Mouse (Mus musculus): ENCODE results near the gene Mylk2.

Gene Mylk2

GRCm38 (mm10) chr2:152911031-152911430, at the start of gene Mylk2:
Gene Mylk2, plus strand, starts transcription at chr2:152911352.
- in situ Hi-C loops (cut with MseI, MboI) = loop anchor here in 1 of 2 experiments (10.0 kb wide), 1 partner anchor 234 kb away; no protein-coding TSS in a partner anchor

GRCm38 (mm10) chr2:152861891-152862290, 49.3 kb upstream of the Mylk2 start:
- in situ Hi-C loops (cut with MseI, MboI) = no loop called here

DNA sequence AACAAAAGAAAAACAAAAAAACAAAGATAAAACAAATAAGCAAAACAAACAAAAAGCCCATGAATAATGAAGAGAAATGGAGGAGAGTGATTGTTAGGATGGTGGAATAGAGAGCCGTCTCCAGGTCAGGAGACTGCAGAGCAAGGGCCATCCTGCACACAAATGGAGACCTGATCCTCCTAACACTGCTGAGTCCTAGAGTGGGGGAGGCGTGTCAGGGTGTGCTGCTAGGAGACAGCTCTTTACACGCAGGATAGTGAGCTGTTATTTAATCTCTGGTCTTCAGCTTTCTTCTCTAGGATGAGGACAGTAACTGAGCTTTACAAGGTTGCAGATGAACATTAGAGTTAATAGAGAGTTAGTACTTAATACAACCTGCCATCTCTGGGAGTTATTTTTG, 48.5 kb upstream of the Mylk2 start:
- in situ Hi-C loops (cut with MseI, MboI) = no loop called here

GRCm38 (mm10) chr2:152863346-152863745, 47.8 kb upstream of the Mylk2 start:
- in situ Hi-C loops (cut with MseI, MboI) = no loop called here

DNA sequence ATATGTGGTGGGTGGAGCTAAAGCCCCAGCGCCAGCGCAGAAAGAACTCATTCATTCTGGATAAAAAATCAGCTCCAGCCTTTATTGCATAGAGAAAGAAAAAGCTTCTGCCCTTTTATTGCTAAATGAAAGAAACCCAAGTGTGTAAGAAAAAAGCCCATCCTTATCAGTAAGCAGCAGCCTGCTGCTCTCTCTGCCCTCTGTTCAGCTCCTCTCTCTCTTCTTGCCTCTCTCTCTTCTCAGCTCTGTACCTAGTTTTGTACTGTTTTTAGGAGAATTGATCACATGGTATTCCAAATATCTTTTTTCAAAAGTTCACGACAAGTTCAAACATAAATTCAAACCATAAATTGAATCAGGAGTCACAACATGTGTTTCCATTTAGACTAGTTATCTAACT, 32.9 kb upstream of the Mylk2 start:
- in situ Hi-C loops (cut with MseI, MboI) = no loop called here

GRCm38 (mm10) chr2:152880898-152881297, 30.3 kb upstream of the Mylk2 start:
- in situ Hi-C loops (cut with MseI, MboI) = no loop called here

DNA sequence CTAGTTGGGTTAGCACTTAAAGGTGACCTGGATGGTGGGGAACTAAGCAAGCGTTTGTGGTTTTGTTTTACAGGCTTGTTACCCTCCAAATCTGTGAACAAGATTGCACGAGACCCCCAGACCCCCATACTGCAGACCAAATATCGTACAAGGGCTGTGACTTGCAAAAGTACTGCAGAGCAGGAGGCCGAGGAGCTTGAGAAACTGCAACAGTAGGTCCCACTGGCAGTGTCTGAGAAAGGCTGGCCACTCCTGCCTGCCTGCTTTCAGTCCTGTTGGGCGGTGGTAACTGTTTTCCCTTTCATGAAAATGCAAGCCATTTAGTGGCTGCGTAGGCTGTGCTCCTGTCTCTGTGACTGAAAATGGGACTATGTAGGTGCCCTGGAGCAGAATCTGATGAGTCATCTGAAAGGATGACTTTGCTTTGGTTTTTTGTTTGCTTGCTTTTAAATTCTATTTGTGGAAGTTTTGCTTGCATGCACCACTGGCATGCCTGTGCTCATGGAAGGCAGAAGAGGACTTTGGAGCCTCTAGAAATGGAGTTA, 27.0 kb upstream of the Mylk2 start:
- in situ Hi-C loops (cut with MseI, MboI) = no loop called here

DNA sequence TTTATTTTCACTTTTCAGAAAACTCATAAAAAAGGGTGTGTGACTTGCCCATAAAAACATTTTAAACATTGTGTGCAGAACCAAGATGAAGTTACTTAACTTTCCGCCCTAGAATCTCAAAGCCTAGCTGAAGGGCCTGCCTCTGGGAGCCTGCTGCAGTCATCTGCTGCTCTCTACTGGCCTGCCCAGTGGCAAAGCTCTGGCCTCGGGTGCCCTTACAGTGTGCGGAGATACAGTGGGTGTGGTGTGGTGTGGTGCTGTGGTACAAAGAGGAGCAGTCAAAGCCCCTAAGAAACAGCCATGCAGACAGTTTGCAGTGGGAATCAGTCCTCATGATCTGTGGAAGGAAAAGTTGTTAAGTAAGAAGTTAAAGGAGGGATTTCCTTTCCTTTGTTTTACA, 23.9 kb upstream of the Mylk2 start:
- in situ Hi-C loops (cut with MseI, MboI) = loop anchor here in 1 of 2 experiments (5.0 kb wide), 1 partner anchor 35 kb away; no protein-coding TSS in a partner anchor

DNA sequence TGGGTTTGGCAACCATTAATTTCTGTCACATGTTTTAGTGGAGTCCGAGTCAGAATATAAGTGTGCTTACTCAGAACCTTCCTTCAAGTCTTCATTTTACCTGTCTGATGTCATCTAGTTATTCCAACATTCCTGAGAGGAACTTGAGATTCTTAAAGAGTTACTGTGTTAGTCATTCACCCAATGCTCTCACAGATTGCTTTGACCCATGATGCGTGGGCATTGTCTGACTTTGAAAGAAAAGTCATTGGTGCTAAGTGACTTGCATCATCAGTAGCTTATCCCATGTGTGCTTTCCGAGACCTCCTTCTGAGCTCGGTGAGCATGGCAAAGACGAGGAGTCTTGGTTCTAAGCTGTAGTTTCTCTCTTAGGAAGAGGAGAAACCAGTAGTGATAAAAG, 22.4 kb upstream of the Mylk2 start:
- in situ Hi-C loops (cut with MseI, MboI) = loop anchor here in 1 of 2 experiments (5.0 kb wide), 1 partner anchor 36 kb away; no protein-coding TSS in a partner anchor

DNA sequence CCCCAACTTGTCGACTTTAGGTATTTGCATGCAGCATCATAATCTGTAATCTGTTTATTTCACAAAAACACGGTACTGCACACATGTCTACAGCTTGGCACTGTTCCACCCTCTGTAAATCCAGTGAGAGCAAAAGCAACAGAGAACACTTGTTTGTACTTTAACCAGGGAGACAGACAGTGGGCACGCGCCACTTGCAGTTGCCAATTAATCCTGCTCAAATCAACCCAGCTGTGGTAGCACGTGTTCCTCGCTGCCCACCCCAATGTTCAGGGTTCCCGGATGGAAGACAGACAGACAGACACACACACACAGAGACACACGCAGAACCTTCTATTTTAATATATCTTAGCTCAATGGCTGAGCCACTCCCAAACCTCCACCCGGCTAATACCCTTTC, 15.3 kb upstream of the Mylk2 start:
- in situ Hi-C loops (cut with MseI, MboI) = no loop called here

DNA sequence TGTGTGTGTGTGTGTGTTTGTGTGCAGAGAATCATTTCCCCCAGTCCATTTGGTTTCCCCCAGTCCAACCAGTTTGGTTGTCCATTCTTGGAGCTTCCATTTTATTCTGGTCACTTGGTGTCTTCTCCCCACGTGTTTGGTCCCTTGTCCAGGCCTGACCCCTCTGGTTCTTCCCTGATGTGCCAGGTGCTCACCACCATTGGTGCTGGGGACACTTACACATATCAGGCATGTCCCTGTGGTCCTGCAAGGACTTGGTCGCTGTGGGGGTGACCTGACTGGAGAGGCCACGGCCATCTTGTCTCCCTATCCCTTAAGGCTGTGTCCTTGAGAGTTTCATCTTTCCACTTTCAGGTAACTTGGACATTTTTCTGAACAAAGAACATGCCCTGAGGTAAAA, 14.2 kb upstream of the Mylk2 start:
- in situ Hi-C loops (cut with MseI, MboI) = no loop called here

- in situ Hi-C loops (cut with MseI, MboI) = no loop called here
Observed at GRCm38 (mm10) chr2:152899011-152899410, 12.1 kb upstream of the Mylk2 start.

- in situ Hi-C loops (cut with MseI, MboI) = no loop called here
Observed at GRCm38 (mm10) chr2:152901296-152901695, 9.9 kb upstream of the Mylk2 start.

- in situ Hi-C loops (cut with MseI, MboI) = no loop called here
Observed at GRCm38 (mm10) chr2:152902658-152903057, 8.5 kb upstream of the Mylk2 start.

DNA sequence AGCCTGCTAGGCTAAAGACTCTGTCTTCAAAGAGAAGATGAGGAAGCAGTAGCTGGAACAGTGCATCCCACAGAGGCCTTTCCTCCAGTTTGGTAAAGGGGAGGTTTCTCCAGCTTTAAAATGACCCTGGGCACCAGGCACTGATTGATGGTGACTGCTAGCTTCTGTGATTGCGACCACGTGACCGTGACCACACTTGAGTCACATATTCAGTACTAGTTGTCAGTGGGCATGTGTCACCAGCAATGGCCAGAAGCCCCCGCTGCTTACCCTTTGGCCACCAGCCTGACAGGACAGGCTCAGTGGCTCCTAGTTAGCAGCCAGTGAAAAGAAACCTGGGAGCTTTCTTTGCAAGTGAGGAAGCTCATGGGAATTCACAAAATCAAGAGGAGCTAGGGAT, 7.6 kb upstream of the Mylk2 start:
- in situ Hi-C loops (cut with MseI, MboI) = no loop called here

DNA sequence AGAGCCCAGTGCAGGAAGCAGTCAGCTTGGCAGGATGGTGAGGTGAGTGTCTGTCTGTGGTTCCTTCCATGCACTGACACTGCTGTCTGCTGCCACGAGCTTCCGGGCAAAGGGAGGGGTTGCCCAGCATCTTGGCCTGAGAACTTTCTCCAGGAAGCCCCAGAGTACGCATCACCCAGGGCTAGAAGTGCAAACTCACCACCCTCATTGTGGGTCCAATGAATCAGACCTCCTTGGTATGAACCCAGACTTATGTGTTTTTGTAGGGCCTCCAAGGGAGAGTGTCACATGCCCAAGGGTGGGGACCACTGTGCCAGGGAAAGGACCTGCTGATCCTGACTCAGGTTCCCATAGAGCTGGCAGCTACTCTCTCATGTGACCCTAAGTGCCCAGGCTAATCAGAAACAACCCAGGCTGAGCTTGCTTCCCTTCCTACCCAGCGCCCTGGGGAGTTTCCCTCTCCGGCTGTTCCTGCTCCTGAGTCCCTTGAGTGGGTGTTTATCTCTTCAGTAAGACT, 7.0 kb upstream of the Mylk2 start:
- in situ Hi-C loops (cut with MseI, MboI) = no loop called here

- in situ Hi-C loops (cut with MseI, MboI) = no loop called here
Observed at GRCm38 (mm10) chr2:152905036-152905829, 5.9 kb upstream of the Mylk2 start.

- in situ Hi-C loops (cut with MseI, MboI) = no loop called here
Observed at GRCm38 (mm10) chr2:152906274-152907037, 4.7 kb upstream of the Mylk2 start.

DNA sequence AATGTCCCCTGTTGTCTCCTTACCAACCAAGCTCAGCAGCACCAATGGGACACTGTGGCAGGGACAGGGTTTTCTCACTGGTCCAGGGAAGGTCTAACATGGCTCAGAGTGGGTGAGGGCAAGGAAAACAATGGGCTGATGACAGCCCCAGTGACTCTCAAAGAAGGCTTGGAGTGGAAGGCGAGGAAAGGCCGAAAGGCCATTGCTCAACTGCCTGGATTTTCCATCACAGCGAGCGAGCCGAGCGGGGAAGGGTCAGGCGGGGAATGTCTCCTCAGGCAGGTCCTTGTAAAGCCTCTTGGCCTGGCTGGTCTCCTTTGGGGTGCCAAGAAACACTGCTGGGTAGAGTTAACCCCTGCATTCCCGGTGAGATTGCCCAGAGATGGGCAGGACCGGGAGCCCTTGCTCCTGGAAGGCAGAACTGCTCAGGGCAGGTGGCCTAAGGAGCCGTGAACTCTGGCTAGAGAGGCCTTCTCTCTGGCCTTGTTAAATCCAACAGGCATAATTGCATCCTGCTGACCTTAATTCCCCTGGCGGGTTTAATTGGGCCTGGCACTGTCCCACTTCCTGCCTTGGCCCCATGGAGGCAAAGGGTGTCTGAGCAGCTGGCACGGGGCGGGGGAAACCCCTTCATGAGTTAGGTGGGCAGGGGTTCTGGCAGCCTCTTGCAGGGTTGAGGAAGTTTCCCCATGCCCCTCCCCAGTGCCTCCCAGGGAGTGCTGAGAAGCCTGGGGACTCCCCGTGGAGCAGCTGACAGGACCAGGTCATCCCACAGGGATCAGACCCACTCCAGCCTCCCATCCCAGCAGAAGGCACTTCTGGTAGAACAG, 3.8 kb upstream of the Mylk2 start:
- in situ Hi-C loops (cut with MseI, MboI) = no loop called here

- in situ Hi-C loops (cut with MseI, MboI) = loop anchor here in 1 of 2 experiments (10.0 kb wide), 1 partner anchor 235 kb away; no protein-coding TSS in a partner anchor
Observed at GRCm38 (mm10) chr2:152909848-152910247, 1.3 kb upstream of the Mylk2 start.

DNA sequence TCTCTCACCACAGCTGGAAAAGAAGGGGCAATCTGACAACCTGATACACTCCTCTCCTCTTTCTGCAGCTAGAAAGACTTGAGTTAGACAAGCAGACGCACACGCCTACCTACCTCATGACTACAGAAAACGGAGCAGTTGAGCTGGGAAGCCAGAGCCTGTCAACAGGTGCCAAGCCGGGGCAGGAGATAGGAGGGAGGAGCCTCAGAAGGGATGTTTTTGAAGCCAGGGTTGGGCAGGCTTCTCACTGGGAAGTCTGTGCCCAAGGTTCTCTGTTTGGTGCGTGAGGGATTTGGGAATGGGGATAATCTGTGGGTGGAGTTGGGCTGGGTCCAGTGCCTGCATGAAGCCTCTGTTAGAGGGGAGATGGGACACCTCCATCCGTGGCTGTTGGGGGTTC, 280 bp downstream of the Mylk2 start:
- in situ Hi-C loops (cut with MseI, MboI) = loop anchor here in 1 of 2 experiments (10.0 kb wide), 1 partner anchor 233 kb away; no protein-coding TSS in a partner anchor

Measured in mouse trophoblast stem cell (cell line).